Comparison of ENCODE assay signal across 27 mouse cellular contexts in genomic region chr6:145030587-145030986, GRCm38 (mm10). TPM values are rescaled to one million over a fixed set of nuclear protein-coding genes. Genes with fewer than 3 reads are reported as not detected.
DNase-seq lines count a peak whose midpoint lies in the region; ATAC-seq and TF ChIP-seq lines count a peak whose summit lies in the region.
"Had no signal": no experiment of that assay in that cellular context is flagged by ENCODE, and none has a peak within 500 bp of the region (broad histone marks: within the 10 kb centered on the region; RNA-seq: fewer than 3 reads in every experiment).

No protein-coding gene starts in this region.

- intact Hi-C loops in left cerebral cortex, adult 2 months (cut with DNase I) = no loop called here
- intact Hi-C loops in left cerebral cortex, postnatal 10 days (cut with DNase I) = no loop called here

- peak overlapping the region; percentile 3; the same call in 1 of the 2 replicates for H3K27ac ChIP-seq in left cerebral cortex, adult 2 months
- H3K27ac ChIP-seq: embryonic facial prominence, embryonic 12.5 days; forebrain, embryonic 12.5 days; hindbrain, embryonic 13.5 days; liver, embryonic 13.5 days; midbrain, embryonic 15.5 days; stomach, embryonic 15.5 days had no signal

- 0 out of 2 replicates have a peak, but pooled peaks have one; percentile 36 for ATAC-seq in common myeloid progenitor, adult 5-6 weeks (replicated peaks; ENCODE audit: low read depth, poor library complexity, severe bottlenecking)
- ATAC-seq in erythroid progenitor cell, adult 5-6 weeks (replicated peaks; ENCODE audit: low FRiP score, poor library complexity, severe bottlenecking) = no peak
- ATAC-seq: CD4-positive, CD25-positive, alpha-beta regulatory T cell, adult 4 months; inflammation-experienced regulatory T-cells, adult 6 months; midbrain, embryonic 15.5 days had no signal

- no peak overlapping the region for H3K4me3 ChIP-seq in left cerebral cortex, adult 2 months
- H3K4me3 ChIP-seq: embryonic facial prominence, embryonic 12.5 days; forebrain, embryonic 12.5 days; heart, embryonic 13.5 days; hindbrain, embryonic 13.5 days; liver, embryonic 13.5 days; midbrain, embryonic 15.5 days; myocyte; stomach, embryonic 15.5 days had no signal

- DNase-seq in frontal cortex, postnatal 36 days (ENCODE audit: low spot score in 2 of 2) = peak; percentile 35 to 41
- no peak for DNase-seq in frontal cortex, postnatal 25 days (ENCODE audit: low spot score in 2 of 2)
- no peak for DNase-seq in left cerebral cortex, adult 2 months (ENCODE audit: extremely low spot score in 1 of 2, low spot score in 2 of 2)
- DNase-seq in left cerebral cortex, postnatal 10 days (ENCODE audit: extremely low spot score in 1 of 2, low spot score in 2 of 2) = no peak
- DNase-seq in thymus, postnatal 10 days (ENCODE audit: low spot score in 2 of 2) = peak; percentile 24 to 34
- no peak for DNase-seq in lung, postnatal 25 days (ENCODE audit: low spot score)
- DNase-seq: adrenal gland, postnatal 25 days; cerebellum, adult 9-10 months; gastrocnemius, postnatal 25 days; heart, adult 18-20 months; heart, postnatal 14 days; kidney, adult 2 months; kidney, postnatal 10 days; liver, embryonic 13.5 days; lung, adult 2 months; lung, postnatal 36 days had no signal

- TF ChIP-seq CTCF in left cerebral cortex, adult 2 months (IDR thresholded peaks at IDR 0.05) = no peak

RNA-seq across cellular contexts. Expression of gene Bcat1, which starts 45.4 kb away (rescaled TPM):
- total RNA-seq in left cerebral cortex, adult 2 months (2021) = 10 to 100 TPM; 84.3 to 85.4 TPM
- total RNA-seq in left cerebral cortex, postnatal 10 days (2021) = 10 to 100 TPM; 65.1 to 65.9 TPM
- total RNA-seq in common myeloid progenitor, adult 5-6 weeks (2017) = 0.78 and 2.7 TPM in 2 replicates
- not detected in 2 replicates for total RNA-seq in erythroid progenitor cell, adult 5-6 weeks (2015; ENCODE audit: low replicate concordance)
- total RNA-seq in erythroid progenitor cell, adult 5-6 weeks (2017; ENCODE audit: low replicate concordance) = 1.9 TPM in 1 of 2 replicates, not detected in the other

Comparison
In these comparisons a context has a peak if more than half of its experiments do, and no peak if none do; other contexts are left out.
1. DNase-seq: peak in frontal cortex, postnatal 36 days (2 of 2) and thymus, postnatal 10 days (2 of 2); none in frontal cortex, postnatal 25 days (0 of 2), left cerebral cortex, adult 2 months (0 of 2), left cerebral cortex, postnatal 10 days (0 of 2) and lung, postnatal 25 days (single experiment).
2. RNA of gene Bcat1, which starts 45.4 kb away (total RNA-seq): 84.3 to 85.4 TPM in left cerebral cortex, adult 2 months and 65.1 to 65.9 TPM in left cerebral cortex, postnatal 10 days; 0.78 to 2.7 TPM in common myeloid progenitor, adult 5-6 weeks and 1.9 TPM in erythroid progenitor cell, adult 5-6 weeks; every median in the first group is over 10 times any median in the second.